Mouse (Mus musculus) midbrain, embryonic 12.5 days (tissue): Measurements from ENCODE around the gene Pak3. TPM values are rescaled to one million over a fixed set of nuclear protein-coding genes. Genes with fewer than 3 reads are reported as not detected.

Experiments used
- ATAC-seq: fragments of 200-750 bp; cut with Nextera tagmentation; 2 replicates; pipeline ENCODE4 v1.8.0; 2017; ENCODE audit warnings: low read depth, moderate TSS enrichment, moderate library complexity; ENCODE audit not compliant: low FRiP score
- H3K27ac ChIP-seq: fragments of 300-500 bp; sonication (generic); replicated peaks from 2 replicates; pipeline ENCODE4 v1.5.1; 2016; ENCODE audit warnings: mild to moderate bottlenecking
- H3K27me3 ChIP-seq: fragments of 300-500 bp; sonication (generic); 2 replicates; pipeline ENCODE4 v1.6.1; 2016; ENCODE audit warnings: mild to moderate bottlenecking
- H3K36me3 ChIP-seq: fragments of 300-500 bp; sonication (generic); 2 replicates; pipeline ENCODE4 v1.6.1; 2016
- H3K4me1 ChIP-seq: fragments of 300-500 bp; sonication (generic); 2 replicates; pipeline ENCODE4 v1.6.1; 2016
- H3K4me2 ChIP-seq: fragments of 300-500 bp; sonication (generic); replicated peaks from 2 replicates; pipeline ENCODE4 v1.6.1; 2016; ENCODE audit warnings: mild to moderate bottlenecking, moderate library complexity
- H3K4me3 ChIP-seq: fragments of 300-500 bp; sonication (generic); 2 replicates; pipeline ENCODE4 v1.5.1; 2016; ENCODE audit warnings: mild to moderate bottlenecking
- H3K9ac ChIP-seq: fragments of 300-500 bp; sonication (generic); replicated peaks from 2 replicates; pipeline ENCODE4 v1.6.1; 2016; ENCODE audit warnings: mild to moderate bottlenecking, moderate library complexity
- H3K9me3 ChIP-seq: fragments of 300-500 bp; sonication (generic); 2 replicates; pipeline ENCODE4 v1.6.1; 2016; ENCODE audit warnings: mild to moderate bottlenecking
- WGBS: fragments of 180-500 bp; shearing (Covaris S2); methylation state at CpG from one replicate; pipeline ENCODE4 v1.1.7; 2016; 5-methylcytosine and 5-hydroxymethylcytosine counted together
- polyA plus RNA-seq: library from polyadenylated mRNA; unstranded; fragments of >200 nt; fragmentation: Nextera tagmentation; extraction: Ambion mirVana; gene quantifications from 2 replicates; pipeline ENCODE4 v1.2.1, GENCODE M21; 2016

The Pak3 gene
- polyA plus RNA-seq, 1 experiment from 2014 or later = 120 TPM

DNA sequence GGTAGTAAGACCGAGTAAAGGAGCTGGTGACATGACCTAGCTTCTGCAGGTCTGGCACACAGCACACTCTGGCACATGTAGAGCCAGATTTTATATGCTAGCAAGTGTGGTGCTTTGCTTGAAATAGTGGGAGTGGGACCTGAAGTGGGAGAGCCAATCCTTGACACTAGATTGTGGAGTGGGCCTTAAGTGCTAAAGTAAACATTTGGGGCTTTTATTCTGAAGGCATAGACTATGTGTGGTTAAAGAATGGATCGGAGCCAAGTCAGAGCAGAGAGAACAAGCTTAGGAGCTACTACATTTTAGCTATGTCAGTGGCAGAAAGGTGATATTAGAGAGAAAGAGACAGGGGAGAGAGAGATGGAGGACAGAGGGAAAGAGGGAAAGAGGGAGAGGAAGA lies 61.5 kb downstream of the Pak3 start:
- Histone ChIP-seq H3K9ac (no peak overlapping the region), H3K4me3 (no peak overlapping the region), H3K27ac (no peak overlapping the region), H3K36me3 (no peaks in the 10 kb centered on the region), H3K27me3 (peaks cover 22% of the 10 kb centered on the region), H3K4me2 (no peak overlapping the region), H3K9me3 (no peaks in the 10 kb centered on the region), H3K4me1 (no peaks in the 10 kb centered on the region)
- no peak for ATAC-seq
- WGBS = 86% methylated on average over 2 of the region's 2 CpGs

DNA sequence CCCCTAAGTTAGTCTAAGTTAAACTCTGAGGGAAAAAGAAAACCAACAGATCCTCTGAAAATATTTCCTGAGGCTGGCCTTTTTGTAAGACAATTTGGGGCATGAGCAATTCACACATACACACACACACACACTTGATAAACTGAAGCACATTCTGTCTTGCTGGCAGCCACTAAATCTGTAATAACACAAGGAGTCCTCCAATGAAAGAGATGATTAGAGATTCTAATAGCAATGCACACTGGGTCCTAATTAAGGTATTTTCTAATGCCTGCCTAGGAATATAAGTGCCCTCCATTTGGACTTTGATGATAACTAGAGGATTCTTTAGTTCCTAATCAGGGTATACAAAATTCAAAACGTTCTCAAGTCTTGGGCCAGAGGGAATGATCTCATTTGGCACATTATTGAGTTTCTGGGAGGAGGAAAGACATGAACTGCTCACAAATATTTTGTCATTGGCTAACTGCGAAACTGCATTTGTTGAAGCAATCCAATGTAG lies 62.1 kb downstream of the Pak3 start:
- no peak overlapping the region for H3K4me2 ChIP-seq
- 69% methylated on average over 2 of the region's 2 CpGs for WGBS
- H3K27me3 ChIP-seq = peaks cover 18% of the 10 kb centered on the region; the same call in 1 of the 2 replicates
- H3K36me3 ChIP-seq = no peaks in the 10 kb centered on the region
- no peak overlapping the region for H3K4me3 ChIP-seq
- no peak overlapping the region for H3K9ac ChIP-seq
- ATAC-seq = no peak
- no peaks in the 10 kb centered on the region for H3K9me3 ChIP-seq
- no peaks in the 10 kb centered on the region for H3K4me1 ChIP-seq
- no peak overlapping the region for H3K27ac ChIP-seq

DNA sequence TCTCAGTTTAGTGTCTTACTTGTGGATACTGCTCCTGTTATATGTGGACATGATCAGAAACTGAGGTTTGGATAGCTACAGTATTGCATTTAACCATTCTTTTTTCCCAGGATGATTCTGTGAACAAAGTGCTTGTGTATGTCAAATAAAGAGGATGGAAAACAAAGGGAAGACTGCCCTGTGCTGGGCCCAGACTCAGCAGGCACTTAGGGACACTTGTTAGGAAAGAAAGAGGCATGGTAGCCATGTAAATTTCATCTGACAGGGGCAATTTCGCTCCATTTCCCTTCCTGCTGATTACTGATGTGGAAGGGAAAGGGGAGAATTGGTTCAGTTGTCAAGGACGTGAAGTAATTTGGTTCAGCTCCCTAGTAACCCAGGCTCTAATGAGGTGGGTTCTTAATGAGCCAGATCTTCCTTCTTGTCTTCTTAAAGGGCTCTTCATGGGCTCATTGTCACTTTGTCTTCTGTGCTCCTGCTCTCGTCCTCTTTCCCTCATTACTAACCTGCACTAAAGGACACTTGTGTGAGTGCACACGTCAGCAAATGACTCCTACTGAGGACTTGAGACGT lies 88.6 kb downstream of the Pak3 start:
- ATAC-seq = no peak
- Histone ChIP-seq H3K9me3 (no peaks in the 10 kb centered on the region), H3K4me1 (no peaks in the 10 kb centered on the region; the same call in 1 of the 2 replicates), H3K9ac (no peak overlapping the region), H3K36me3 (no peaks in the 10 kb centered on the region), H3K27me3 (peaks cover 13% of the 10 kb centered on the region), H3K4me2 (no peak overlapping the region), H3K27ac (no peak overlapping the region), H3K4me3 (no peak overlapping the region)
- 52% methylated on average over 5 of the region's 5 CpGs for WGBS

DNA sequence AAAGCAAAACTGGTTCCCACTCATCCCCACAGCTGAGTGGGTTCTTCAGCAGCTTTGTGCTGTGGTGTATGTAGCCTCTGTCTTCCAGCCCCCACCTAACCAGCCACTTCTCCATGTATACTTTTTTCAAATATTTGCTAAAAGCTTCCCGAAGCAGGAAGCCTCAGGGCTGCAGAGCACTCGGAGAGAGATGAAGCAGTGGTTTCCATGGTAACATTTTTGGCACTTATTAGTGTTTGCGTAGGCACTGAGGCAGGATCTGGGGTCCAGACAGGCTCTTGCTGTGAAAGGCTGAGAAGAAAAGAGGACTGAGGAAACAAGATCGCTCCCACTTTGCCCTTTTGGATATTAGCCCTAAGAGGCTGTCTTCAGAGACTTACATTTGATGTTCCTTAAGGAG lies 100.3 kb downstream of the Pak3 start:
- Histone ChIP-seq H3K9ac (no peak overlapping the region), H3K27me3 (peaks cover 23% of the 10 kb centered on the region; the same call in 1 of the 2 replicates), H3K27ac (no peak overlapping the region), H3K36me3 (no peaks in the 10 kb centered on the region), H3K4me3 (no peak overlapping the region), H3K4me1 (peaks cover 10% of the 10 kb centered on the region; the same call in 1 of the 2 replicates), H3K4me2 (no peak overlapping the region), H3K9me3 (no peaks in the 10 kb centered on the region)
- 33% methylated on average over 4 of the region's 4 CpGs for WGBS
- ATAC-seq = 0 out of 2 replicates have a peak, but pooled peaks have one; percentile 47

DNA sequence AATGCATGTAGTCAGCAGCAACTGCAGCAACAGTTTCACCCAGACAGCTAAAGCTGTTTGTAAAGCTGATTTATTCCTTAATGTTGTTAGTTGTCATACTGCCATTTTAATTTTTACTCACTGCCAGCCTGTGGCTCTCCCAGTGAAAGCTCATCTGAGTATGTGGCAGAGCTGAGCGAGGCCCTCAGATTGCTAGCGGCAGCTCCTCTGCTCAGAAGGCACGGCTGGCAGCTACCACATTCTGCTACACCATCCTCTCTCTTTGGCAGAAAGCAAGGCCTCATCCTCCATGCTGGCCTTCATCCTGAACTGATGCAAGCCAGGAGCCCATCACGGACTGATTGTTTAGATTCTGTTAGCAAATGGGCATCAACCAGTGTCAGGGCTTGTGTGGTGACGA lies 109.4 kb downstream of the Pak3 start:
- Histone ChIP-seq H3K9ac (no peak overlapping the region), H3K27me3 (peaks cover 19% of the 10 kb centered on the region), H3K4me2 (no peak overlapping the region), H3K9me3 (no peaks in the 10 kb centered on the region), H3K36me3 (no peaks in the 10 kb centered on the region), H3K27ac (no peak overlapping the region), H3K4me3 (no peak overlapping the region), H3K4me1 (no peaks in the 10 kb centered on the region)
- ATAC-seq = no peak
- 92% methylated on average over 5 of the region's 5 CpGs for WGBS

- no peaks in the 10 kb centered on the region for H3K9me3 ChIP-seq
- H3K4me2 ChIP-seq = no peak overlapping the region
- WGBS = 50% methylated on average over 2 of the region's 2 CpGs
- no peak for ATAC-seq
- H3K27ac ChIP-seq = no peak overlapping the region
- peaks cover 4% of the 10 kb centered on the region; the same call in 1 of the 2 replicates for H3K4me1 ChIP-seq
- H3K27me3 ChIP-seq = peaks cover 30% of the 10 kb centered on the region
- no peaks in the 10 kb centered on the region for H3K36me3 ChIP-seq
- no peak overlapping the region for H3K4me3 ChIP-seq
- no peak overlapping the region for H3K9ac ChIP-seq
These were observed 125.5 kb downstream of the Pak3 start for GRCm38 (mm10) chrX:143643936-143644335.

DNA sequence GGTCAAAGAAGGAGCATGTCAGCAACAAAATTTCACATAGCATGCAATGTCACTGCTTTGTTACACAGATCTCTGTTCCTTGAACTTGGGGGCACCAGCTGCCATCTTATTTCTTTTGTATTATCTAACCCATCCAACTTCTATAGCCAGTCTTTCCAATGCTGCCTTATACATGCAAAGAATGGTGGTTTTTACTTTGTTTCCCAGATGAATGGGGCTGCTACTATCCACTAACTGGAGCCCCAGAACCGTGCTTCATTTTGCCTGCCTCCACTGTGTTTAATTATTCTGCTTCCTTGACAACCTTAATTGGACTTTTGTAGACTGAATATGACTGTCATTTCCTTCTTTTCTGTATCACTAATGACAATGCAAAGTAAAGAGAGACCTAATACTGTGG lies 126.4 kb downstream of the Pak3 start:
- H3K4me1 ChIP-seq = peaks cover 4% of the 10 kb centered on the region; the same call in 1 of the 2 replicates
- no peak overlapping the region for H3K9ac ChIP-seq
- no peak for ATAC-seq
- no peak overlapping the region for H3K27ac ChIP-seq
- no peaks in the 10 kb centered on the region for H3K9me3 ChIP-seq
- H3K4me3 ChIP-seq = no peak overlapping the region
- H3K36me3 ChIP-seq = no peaks in the 10 kb centered on the region
- peaks cover 36% of the 10 kb centered on the region for H3K27me3 ChIP-seq
- H3K4me2 ChIP-seq = no peak overlapping the region
- WGBS = 35% methylated on average over 1 of the region's 1 CpGs

- WGBS = 27% methylated on average over 9 of the region's 9 CpGs
- Histone ChIP-seq H3K4me3 (no peak overlapping the region), H3K27me3 (peaks cover 60% of the 10 kb centered on the region), H3K4me2 (peak overlapping the region; percentile 11; the same call in 1 of the 2 replicates), H3K9ac (no peak overlapping the region), H3K36me3 (no peaks in the 10 kb centered on the region), H3K27ac (peak overlapping the region; percentile 65), H3K4me1 (0 out of 2 replicates have a peak, but pooled peaks cover 11% of the 10 kb centered on the region), H3K9me3 (no peaks in the 10 kb centered on the region)
- ATAC-seq = peak; percentile 96
These were observed 136.2 kb downstream of the Pak3 start for GRCm38 (mm10) chrX:143654308-143655176.

DNA sequence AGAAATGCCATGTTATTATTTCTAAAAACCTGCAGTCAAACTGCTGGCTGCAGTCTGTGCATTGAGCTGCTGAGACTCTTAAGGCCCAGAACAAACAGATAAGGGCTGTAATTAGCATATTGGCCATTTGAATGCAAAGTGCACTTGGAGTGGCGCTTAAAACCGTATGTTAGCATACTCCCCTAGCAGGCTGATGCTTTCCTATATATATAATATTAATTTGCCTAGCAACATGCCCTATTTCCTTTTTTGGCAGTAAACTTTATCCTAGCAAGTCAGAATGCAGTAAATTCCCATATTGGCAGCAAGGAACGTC lies 136.7 kb downstream of the Pak3 start:
- no peak overlapping the region for H3K4me3 ChIP-seq
- no peak overlapping the region for H3K4me2 ChIP-seq
- peak; percentile 88 for ATAC-seq
- no peaks in the 10 kb centered on the region for H3K36me3 ChIP-seq
- H3K9ac ChIP-seq = no peak overlapping the region
- 7% methylated on average over 3 of the region's 3 CpGs for WGBS
- H3K27me3 ChIP-seq = peaks cover 63% of the 10 kb centered on the region
- H3K9me3 ChIP-seq = no peaks in the 10 kb centered on the region
- 0 out of 2 replicates have a peak, but pooled peaks cover 11% of the 10 kb centered on the region for H3K4me1 ChIP-seq
- H3K27ac ChIP-seq = peak overlapping the region; percentile 65

DNA sequence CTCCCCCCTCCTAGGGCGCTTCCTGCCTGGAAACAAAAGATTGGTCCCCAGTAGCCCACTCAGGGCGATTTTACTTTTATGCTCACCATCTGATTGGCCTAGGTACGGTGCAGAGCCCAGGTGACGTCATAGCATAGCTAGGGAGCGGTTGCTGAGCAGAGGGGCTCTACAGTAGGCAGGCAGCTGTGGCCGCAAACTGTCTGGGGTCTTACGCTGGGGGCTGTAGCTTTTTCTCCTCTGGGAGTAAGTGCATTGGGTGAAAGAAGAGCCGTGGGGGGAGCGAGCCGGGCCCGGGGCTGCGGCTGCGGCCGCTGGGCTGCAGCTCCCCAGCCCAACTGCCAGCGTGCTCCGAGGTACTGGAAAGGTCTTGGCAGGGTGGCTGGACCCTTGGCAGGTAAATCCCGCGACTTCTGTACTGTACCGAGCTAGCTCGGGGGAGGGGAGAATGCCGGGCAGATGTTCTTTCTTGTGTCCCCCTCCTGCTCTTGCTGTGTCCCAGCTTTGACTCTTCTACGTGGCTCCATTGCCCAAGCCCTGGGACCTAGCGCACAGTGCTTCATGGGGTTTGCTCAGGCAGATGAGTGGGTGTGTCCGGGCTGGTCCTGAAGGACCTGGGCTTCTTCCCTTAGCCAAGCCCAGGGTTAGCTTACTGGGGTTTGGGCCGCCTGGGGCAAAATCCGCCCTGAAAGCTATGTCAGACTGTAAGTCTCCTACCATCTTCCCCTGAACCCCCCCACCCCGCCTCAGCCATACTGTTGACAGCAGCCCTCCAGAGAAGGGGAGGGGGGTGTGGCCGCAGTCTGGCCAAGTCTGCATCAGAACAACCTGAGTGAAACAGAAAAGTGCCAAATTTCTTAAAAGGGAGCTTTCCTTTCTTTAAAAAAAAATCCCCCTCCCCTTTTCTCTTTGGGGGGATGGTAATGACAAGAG lies 146.1 kb downstream of the Pak3 start:
- Histone ChIP-seq H3K27me3 (peaks cover 63% of the 10 kb centered on the region), H3K4me3 (peak overlapping the region; percentile 51), H3K9ac (peak overlapping the region; percentile 54), H3K36me3 (no peaks in the 10 kb centered on the region), H3K9me3 (no peaks in the 10 kb centered on the region), H3K4me1 (no peaks in the 10 kb centered on the region), H3K4me2 (peak overlapping the region; percentile 54), H3K27ac (peak overlapping the region; percentile 46; the same call in 1 of the 2 replicates)
- WGBS = 25% methylated on average over 25 of the region's 28 CpGs
- peak; percentile 96 for ATAC-seq

DNA sequence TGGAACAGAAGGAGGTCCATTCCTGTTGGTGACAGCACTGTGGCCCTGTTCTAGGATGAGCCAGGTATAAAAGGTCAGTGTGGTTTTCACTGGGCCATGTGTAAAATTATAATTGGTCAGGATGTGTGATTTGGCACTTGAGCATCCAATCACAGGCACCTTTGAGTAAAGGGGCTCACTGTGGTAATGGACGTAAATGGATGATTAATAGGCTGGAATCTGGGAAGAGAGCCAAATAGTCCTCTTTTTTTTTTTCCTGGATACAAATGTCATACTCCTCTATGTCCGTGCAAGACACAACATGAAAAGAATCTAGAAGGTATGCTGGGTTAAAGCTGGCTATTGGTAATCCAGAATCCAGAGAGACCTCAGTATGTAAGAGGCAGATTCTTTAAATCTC lies 147.4 kb downstream of the Pak3 start:
- Histone ChIP-seq H3K9me3 (no peaks in the 10 kb centered on the region), H3K27me3 (peaks cover 57% of the 10 kb centered on the region), H3K27ac (no peak overlapping the region), H3K4me1 (no peaks in the 10 kb centered on the region), H3K4me2 (peak overlapping the region; percentile 54), H3K36me3 (no peaks in the 10 kb centered on the region), H3K9ac (no peak overlapping the region), H3K4me3 (peak overlapping the region; percentile 51)
- no peak for ATAC-seq
- 62% methylated on average over 2 of the region's 2 CpGs for WGBS
